Mouse (Mus musculus): ENCODE data around the gene Ssh2.

- TF ChIP-seq CTCF (conservative IDR thresholded peaks at IDR 0.05; ENCODE audit: insufficient read depth, insufficient read length, low read depth, low read length) (no peak), POLR2A (IDR thresholded peaks at IDR 0.05; ENCODE audit: low read depth, low read length) (no peak)
Observed at GRCm38 (mm10) chr11:77371696-77372095, 155.6 kb downstream of the Ssh2 start.

All from kidney, adult 2 months (tissue).